Mouse (Mus musculus): ENCODE results near the gene D230025D16Rik. TPM values are rescaled to one million over a fixed set of nuclear protein-coding genes. Genes with fewer than 3 reads are reported as not detected.

Gene D230025D16Rik
- total and polyA plus RNA-seq, 2 experiments from 2014 or later: 24.6 to 36.7 TPM

- Histone ChIP-seq H3K4me3 (ENCODE audit: low read depth, low read length) (peak within 1 kb of the TSS; percentile 67), H3K27me3 (ENCODE audit: insufficient read depth, low read length) (peaks cover 54% of the 10 kb centered on the region), H3K27ac (ENCODE audit: low read depth, low read length) (no peak within 1 kb of the TSS), H3K4me2 (ENCODE audit: low read depth, low read length, poor library complexity, severe bottlenecking) (peak within 1 kb of the TSS; percentile 95), H3K4me1 (ENCODE audit: insufficient read depth, low read length) (no peaks in the 10 kb centered on the region), H3K9ac (replicated peaks; ENCODE audit: low read length, poor library complexity, severe bottlenecking) (peak within 1 kb of the TSS; percentile 51), H3K36me3 (ENCODE audit: insufficient read depth, low read length) (no peaks in the 10 kb centered on the region), H3K9me3 (ENCODE audit: low read length) (no peaks in the 10 kb centered on the region)
- no peak for DNase-seq (ENCODE audit: low spot score)
- ATAC-seq (ENCODE audit: low FRiP score): no peak
- WGBS: 1% methylated on average over 53 of the region's 54 CpGs
- peak; percentile 6; the same call in 1 of the 2 replicates for TF ChIP-seq CTCF (IDR thresholded peaks at IDR 0.05)
These were observed 39.4 kb downstream of the D230025D16Rik start, which contains the start of the genes Tradd and Fbxl8 for GRCm38 (mm10) chr8:105264024-105264982. TSS of gene Tradd (minus strand) at chr8:105264609. TSS of gene Fbxl8 (plus strand) at chr8:105264648.

DNA sequence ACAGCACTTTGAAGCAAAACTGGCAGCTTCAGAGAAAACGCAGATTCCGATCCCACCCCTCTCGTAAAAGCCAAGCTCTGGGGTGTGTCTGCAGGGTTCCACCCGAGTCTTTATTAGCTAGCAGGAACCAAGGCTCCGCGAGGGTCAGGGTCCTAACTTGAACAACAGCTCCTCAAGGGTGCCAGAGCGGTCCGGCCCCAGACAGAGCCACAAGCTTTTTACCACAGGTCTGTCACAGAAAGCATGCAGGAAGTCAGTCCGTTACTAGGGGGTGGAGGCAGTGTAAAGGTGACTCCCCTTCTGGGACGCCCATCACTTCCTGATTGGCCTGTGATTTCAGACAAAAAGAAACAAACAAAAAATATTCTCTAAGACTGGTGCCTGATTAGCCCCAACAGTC lies 40.2 kb downstream of the D230025D16Rik start:
- Histone ChIP-seq H3K4me3 (ENCODE audit: low read depth, low read length) (no peak overlapping the region), H3K36me3 (ENCODE audit: insufficient read depth, low read length) (no peaks in the 10 kb centered on the region), H3K4me1 (ENCODE audit: insufficient read depth, low read length) (no peaks in the 10 kb centered on the region), H3K4me2 (ENCODE audit: low read depth, low read length, poor library complexity, severe bottlenecking) (peak overlapping the region; percentile 95; the same call in 1 of the 2 replicates), H3K9me3 (ENCODE audit: low read length) (no peaks in the 10 kb centered on the region), H3K27me3 (ENCODE audit: insufficient read depth, low read length) (peaks cover 58% of the 10 kb centered on the region), H3K9ac (replicated peaks; ENCODE audit: low read length, poor library complexity, severe bottlenecking) (no peak overlapping the region), H3K27ac (ENCODE audit: low read depth, low read length) (no peak overlapping the region)
- 13% methylated on average over 10 of the region's 10 CpGs for WGBS
- no peak for ATAC-seq (ENCODE audit: low FRiP score)
- no peak for TF ChIP-seq CTCF (IDR thresholded peaks at IDR 0.05)
- DNase-seq (ENCODE audit: low spot score): no peak

- H3K9me3 ChIP-seq (ENCODE audit: low read length): no peaks in the 10 kb centered on the region
- no peak overlapping the region for H3K27ac ChIP-seq (ENCODE audit: low read depth, low read length)
- peaks cover 57% of the 10 kb centered on the region for H3K27me3 ChIP-seq (ENCODE audit: insufficient read depth, low read length)
- 0 out of 2 replicates have a peak, but pooled peaks cover 6% of the 10 kb centered on the region for H3K4me1 ChIP-seq (ENCODE audit: insufficient read depth, low read length)
- ATAC-seq (ENCODE audit: low FRiP score) (no peak), DNase-seq (ENCODE audit: low spot score) (no peak)
- TF ChIP-seq CTCF (IDR thresholded peaks at IDR 0.05): no peak
- WGBS: 12% methylated on average over 13 of the region's 13 CpGs
- H3K9ac ChIP-seq (replicated peaks; ENCODE audit: low read length, poor library complexity, severe bottlenecking): no peak overlapping the region
- no peak overlapping the region for H3K4me2 ChIP-seq (ENCODE audit: low read depth, low read length, poor library complexity, severe bottlenecking)
- no peaks in the 10 kb centered on the region for H3K36me3 ChIP-seq (ENCODE audit: insufficient read depth, low read length)
- H3K4me3 ChIP-seq (ENCODE audit: low read depth, low read length): no peak overlapping the region
These were observed 41.8 kb downstream of the D230025D16Rik start for GRCm38 (mm10) chr8:105266775-105267174.

GRCm38 (mm10) chr8:105268342-105269074 lies 43.6 kb downstream of the D230025D16Rik start:
- H3K4me1 ChIP-seq (ENCODE audit: insufficient read depth, low read length): 0 out of 2 replicates have a peak, but pooled peaks cover 6% of the 10 kb centered on the region
- peak overlapping the region; percentile 44 for H3K9ac ChIP-seq (replicated peaks; ENCODE audit: low read length, poor library complexity, severe bottlenecking)
- H3K27me3 ChIP-seq (ENCODE audit: insufficient read depth, low read length): peaks cover 69% of the 10 kb centered on the region
- H3K4me2 ChIP-seq (ENCODE audit: low read depth, low read length, poor library complexity, severe bottlenecking): peak overlapping the region; percentile 65
- H3K9me3 ChIP-seq (ENCODE audit: low read length): no peaks in the 10 kb centered on the region
- under 1% methylated on average over 65 of the region's 65 CpGs for WGBS
- peak; percentile 89 for ATAC-seq (ENCODE audit: low FRiP score)
- peak; percentile 97 for DNase-seq (ENCODE audit: low spot score)
- H3K36me3 ChIP-seq (ENCODE audit: insufficient read depth, low read length): no peaks in the 10 kb centered on the region
- TF ChIP-seq CTCF (IDR thresholded peaks at IDR 0.05): no peak
- peak overlapping the region; percentile 50 for H3K4me3 ChIP-seq (ENCODE audit: low read depth, low read length)
- 0 out of 2 replicates have a peak overlapping the region, but pooled peaks have one; percentile 32 for H3K27ac ChIP-seq (ENCODE audit: low read depth, low read length)

DNA sequence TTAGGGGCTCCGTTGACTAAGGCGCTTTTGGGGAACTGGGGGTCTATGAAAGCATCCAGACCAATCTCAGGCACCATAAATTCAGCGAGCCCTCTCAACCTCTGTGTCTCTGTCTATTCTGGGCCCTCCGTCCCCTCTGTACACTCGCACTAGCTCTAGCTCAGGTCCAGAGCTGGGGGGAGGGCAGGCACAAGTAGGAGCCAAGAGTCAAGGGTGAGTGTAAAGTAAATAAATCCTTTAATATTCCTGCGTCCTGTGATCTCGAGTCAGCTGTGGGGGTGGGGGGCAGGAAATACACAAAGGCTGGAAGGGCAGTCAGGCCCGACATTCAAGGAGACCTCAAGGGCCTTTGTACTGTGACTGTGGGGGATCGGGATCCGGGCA lies 44.1 kb downstream of the D230025D16Rik start:
- peaks cover 69% of the 10 kb centered on the region for H3K27me3 ChIP-seq (ENCODE audit: insufficient read depth, low read length)
- no peak overlapping the region for H3K27ac ChIP-seq (ENCODE audit: low read depth, low read length)
- H3K4me3 ChIP-seq (ENCODE audit: low read depth, low read length): peak overlapping the region; percentile 50
- no peaks in the 10 kb centered on the region for H3K9me3 ChIP-seq (ENCODE audit: low read length)
- H3K9ac ChIP-seq (replicated peaks; ENCODE audit: low read length, poor library complexity, severe bottlenecking): peak overlapping the region; percentile 44; the same call in 1 of the 2 replicates
- 0 out of 2 replicates have a peak, but pooled peaks cover 6% of the 10 kb centered on the region for H3K4me1 ChIP-seq (ENCODE audit: insufficient read depth, low read length)
- H3K4me2 ChIP-seq (ENCODE audit: low read depth, low read length, poor library complexity, severe bottlenecking): peak overlapping the region; percentile 65
- H3K36me3 ChIP-seq (ENCODE audit: insufficient read depth, low read length): no peaks in the 10 kb centered on the region
- 0% methylated on average over 10 of the region's 10 CpGs for WGBS
- TF ChIP-seq CTCF (IDR thresholded peaks at IDR 0.05): no peak
- DNase-seq (ENCODE audit: low spot score) (no peak), ATAC-seq (ENCODE audit: low FRiP score) (peak; percentile 9; the same call in 1 of the 2 replicates)
